Mouse (Mus musculus) adrenal gland, postnatal 25 days (tissue): ENCODE measurements around the gene Flad1. TPM values are rescaled to one million over a fixed set of nuclear protein-coding genes. Genes with fewer than 3 reads are reported as not detected.

Experiments
- DNase-seq: peaks from one replicate; pipeline ENCODE4 v3.0.0; 2021; ENCODE audit warnings: mixed read lengths
- long read RNA-seq: library from polyadenylated mRNA; stranded (forward); transcript quantifications from one replicate; pipeline ENCODE4 v2.0.0, GENCODE M21; 2021
- total RNA-seq: library from RNA; stranded (reverse); gene quantifications from 2 replicates; pipeline ENCODE4 v1.2.3, GENCODE M21; 2021

Gene Flad1
- 34.7 and 35.4 TPM in 2 replicates for total RNA-seq
- long read RNA-seq, transcript Flad1-204 (8 exons, 2,892 nt), result major isoform, 30 of 76 reads
- long read RNA-seq, transcript Flad1-202 (8 exons, 2,238 nt), result minor isoform, 13 of 76 reads
- long read RNA-seq, partial matches to known transcripts, result 6 of 76 reads
- long read RNA-seq, other reads (novel, unspliced or antisense), result 27 of 76 reads

DNA sequence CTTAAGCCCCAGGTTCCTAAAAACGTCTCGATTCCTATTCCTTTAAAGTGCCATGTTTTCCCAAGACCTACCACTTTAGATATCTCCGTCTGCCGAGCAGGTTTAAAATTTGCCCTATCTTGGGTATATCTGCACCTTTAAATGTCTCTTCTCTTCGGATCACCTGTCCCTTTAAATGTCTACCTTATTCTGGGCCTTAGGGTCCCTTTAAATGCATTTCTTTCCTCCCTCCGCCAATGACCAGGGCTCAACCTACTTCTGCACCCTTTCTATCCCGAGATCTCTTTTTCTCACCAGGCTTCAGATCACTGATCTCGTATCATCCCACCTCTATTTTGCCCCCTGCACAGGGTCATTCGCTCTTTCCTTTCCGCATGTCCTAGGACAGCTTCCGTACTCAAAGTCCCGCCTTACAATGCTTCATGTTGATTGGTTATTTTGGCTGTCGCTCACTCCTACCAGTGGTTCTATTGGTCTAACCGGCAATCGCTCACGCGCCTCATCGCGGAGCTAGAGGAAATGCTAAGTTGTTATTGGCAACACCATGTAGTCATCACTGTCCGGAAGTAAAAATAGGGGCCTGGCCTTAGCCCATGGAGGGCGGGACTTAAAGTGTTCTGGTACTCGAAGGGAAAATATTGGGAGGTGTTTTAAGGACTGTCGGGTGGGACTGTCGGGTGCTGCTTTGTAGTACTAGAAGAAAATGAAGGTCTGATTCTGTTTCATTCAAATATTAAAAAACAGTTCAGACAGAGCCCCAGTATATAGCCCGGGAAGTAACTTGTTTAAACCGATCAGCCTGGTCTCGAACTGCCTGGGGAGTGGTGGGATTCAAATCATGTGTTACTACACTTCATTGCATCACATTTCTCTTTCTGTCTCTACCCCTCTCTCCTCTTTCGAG lies at the start of gene Flad1:
TSS of gene Flad1 (minus strand) at position 381 of the 904 bp plus-strand sequence.
- DNase-seq, result peak; percentile 86

GRCm38 (mm10) chr3:89458965-89459807 lies 47.5 kb upstream of the Flad1 start:
- peak; percentile 96 for DNase-seq

GRCm38 (mm10) chr3:89458372-89458964 lies 46.8 kb upstream of the Flad1 start:
- no peak for DNase-seq

DNA sequence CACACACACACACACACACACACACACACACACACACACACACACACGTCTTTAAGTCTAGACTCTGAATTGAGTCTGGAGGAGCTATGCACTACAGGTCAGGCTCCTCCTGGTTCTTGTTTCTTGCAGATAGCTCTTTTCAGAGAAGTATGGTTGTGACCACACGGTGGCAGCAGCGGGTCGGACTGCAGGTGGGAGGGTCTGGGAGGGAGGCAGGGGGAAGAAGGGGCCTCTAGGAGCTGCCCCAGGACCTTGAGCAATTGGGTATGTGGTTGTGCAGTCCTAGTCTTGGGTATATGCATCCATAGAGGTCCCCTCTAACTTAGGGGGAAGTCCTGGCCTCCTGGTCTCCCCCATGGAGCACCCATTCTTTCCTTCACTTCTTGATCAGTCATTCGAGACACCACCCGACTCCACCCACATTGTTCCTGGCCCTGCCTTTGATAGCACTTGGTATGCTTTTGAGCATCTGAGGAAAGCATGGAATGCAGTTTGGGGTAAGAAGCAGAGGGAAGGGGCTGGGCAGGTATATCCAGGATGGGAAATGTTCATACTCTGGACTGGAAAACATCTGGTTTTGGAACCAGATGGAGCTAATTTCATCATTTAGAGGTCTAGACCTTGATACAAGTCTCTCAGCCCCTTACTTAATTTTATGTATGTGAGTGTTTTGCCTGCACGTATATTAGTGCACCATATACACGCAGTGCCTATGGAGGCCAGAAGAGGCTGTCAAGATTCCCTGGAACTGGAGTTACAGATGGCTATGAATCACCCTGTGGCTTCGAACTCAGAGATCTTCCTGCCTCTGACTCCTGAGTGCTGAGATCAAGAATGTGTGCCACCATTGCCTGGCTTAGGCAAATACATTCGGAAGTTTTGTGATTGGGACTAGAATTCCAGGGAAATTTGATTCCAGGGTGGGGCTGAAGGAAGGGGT lies 45.3 kb upstream of the Flad1 start:
- DNase-seq, result peak; percentile 75

DNA sequence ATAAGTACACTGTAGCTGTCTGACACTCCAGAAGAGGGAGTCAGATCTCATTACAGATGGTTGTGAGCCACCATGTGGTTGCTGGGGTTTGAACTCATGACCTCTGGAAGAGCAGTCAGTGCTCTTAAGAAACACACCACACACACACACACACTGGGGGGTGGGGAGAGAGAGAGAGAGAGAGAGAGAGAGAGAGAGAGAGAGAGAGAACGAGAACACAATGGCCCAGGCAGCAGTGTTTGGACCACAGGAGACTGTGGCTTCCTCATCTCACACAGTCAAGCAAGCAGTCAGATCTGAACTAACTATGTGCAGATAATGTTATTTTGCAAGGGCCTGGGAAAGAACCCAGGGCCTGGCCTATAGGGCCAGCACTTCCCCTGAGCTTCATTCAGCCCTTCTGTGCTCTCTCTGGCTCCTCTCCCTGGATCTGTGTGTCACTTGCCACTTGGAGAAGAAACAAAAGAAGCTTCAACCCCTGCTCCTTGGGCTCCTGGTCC lies 44.2 kb upstream of the Flad1 start:
- no peak for DNase-seq

GRCm38 (mm10) chr3:89454401-89455177 lies 42.9 kb upstream of the Flad1 start, which contains the start of gene Pmvk:
Gene Pmvk, plus strand, starts transcription at chr3:89454541.
- no peak for DNase-seq

GRCm38 (mm10) chr3:89451916-89452315 lies 40.2 kb upstream of the Flad1 start:
- DNase-seq, result no peak

DNA sequence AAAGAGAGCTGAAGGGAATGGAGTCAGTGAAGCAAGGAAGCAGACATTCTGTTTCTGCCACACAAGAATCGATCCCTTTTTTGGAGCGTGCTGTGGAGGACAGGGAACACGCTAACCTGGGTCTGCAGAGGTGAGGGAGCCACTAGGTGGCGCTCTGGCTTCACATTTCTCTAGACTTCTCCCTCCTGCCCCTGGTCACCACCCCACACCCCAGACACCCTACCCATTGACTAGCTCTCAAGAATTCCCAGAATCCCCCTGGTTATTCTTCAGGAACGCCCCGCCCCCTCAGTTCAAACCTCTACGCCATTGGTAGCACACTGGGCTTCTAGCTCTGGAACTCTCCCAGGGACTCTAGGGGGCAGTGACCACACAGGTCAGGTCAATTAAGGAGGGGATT lies 37.9 kb upstream of the Flad1 start:
- peak; percentile 78 for DNase-seq

- DNase-seq, result peak; percentile 79
Observed at GRCm38 (mm10) chr3:89448720-89449537, 37.3 kb upstream of the Flad1 start.

- DNase-seq, result peak; percentile 70
Observed at GRCm38 (mm10) chr3:89440691-89441090, 29.0 kb upstream of the Flad1 start.

- no peak for DNase-seq
Observed at GRCm38 (mm10) chr3:89437269-89437668, 25.6 kb upstream of the Flad1 start.

- peak; percentile 67 for DNase-seq
Observed at GRCm38 (mm10) chr3:89436176-89437113, 24.8 kb upstream of the Flad1 start, which contains the start of gene Pbxip1. Gene Pbxip1, plus strand, starts transcription at chr3:89436706.

DNA sequence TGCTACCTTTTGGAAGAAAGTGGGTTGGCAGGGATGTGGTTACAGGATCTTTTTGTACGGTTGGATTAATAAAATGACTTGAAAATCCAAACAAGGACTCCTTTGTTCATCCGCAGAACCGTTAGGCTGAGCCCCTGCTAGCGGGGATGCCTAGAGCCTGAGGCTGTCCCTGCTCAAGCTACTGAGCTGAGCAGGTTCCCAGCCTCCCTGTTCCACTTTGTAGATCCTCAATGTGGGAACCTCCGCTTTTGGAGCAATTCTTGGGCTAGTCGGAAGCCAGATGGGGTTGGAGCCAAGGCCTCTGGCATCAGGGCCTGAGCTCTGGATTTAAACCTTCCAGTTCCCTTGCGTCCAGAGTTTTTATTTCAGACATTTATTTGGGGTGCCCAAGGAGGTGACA lies 23.4 kb upstream of the Flad1 start:
- DNase-seq, result no peak

GRCm38 (mm10) chr3:89434532-89434931 lies 22.9 kb upstream of the Flad1 start:
- no peak for DNase-seq

DNA sequence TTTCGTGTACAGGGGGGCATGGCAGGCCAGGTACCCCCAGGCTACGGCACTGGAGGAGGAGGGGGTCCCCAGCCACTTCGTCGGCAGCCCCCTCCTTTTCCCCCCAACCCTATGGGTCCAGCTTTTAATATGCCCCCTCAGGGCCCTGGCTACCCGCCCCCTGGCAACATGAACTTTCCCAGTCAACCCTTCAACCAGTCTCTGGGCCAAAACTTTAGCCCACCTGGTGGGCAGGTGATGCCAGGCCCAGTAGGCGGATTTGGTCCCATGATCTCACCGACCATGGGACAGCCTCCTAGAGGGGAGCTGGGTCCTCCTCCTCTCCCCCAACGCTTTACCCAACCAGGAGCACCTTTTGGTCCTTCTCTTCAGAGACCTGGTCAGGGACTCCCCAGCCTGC lies 20.9 kb upstream of the Flad1 start:
- DNase-seq, result no peak

GRCm38 (mm10) chr3:89430171-89431159 lies 18.8 kb upstream of the Flad1 start, which contains the start of gene Pygo2:
Gene Pygo2, plus strand, starts transcription at chr3:89430214.
- DNase-seq, result peak; percentile 96
